Mouse (Mus musculus) ES-Bruce4 (cell line): Measurements from ENCODE around the gene Nxpe3. TPM values are rescaled to one million over a fixed set of nuclear protein-coding genes. Genes with fewer than 3 reads are reported as not detected.

ENCODE experiments used
- H3K27ac ChIP-seq: 2 replicates; pipeline ENCODE4 v1.5.1; 2012; ENCODE audit warnings: low read length, inconsistent platforms; ENCODE audit not compliant: insufficient read depth
- H3K27me3 ChIP-seq: 2 replicates; pipeline ENCODE4 v1.6.1; 2012; ENCODE audit warnings: mild to moderate bottlenecking, low read length, inconsistent platforms; ENCODE audit not compliant: control insufficient read depth, poor library complexity, insufficient read depth, severe bottlenecking
- H3K36me3 ChIP-seq: 2 replicates; pipeline ENCODE4 v1.6.1; 2012; ENCODE audit warnings: inconsistent platforms, mild to moderate bottlenecking, low read length, moderate library complexity; ENCODE audit not compliant: control insufficient read depth, poor library complexity, insufficient read depth, severe bottlenecking
- H3K4me1 ChIP-seq: one replicate; pipeline ENCODE4 v1.8.1; 2011; ENCODE audit warnings: low read length; ENCODE audit not compliant: control insufficient read depth, insufficient read depth
- H3K4me3 ChIP-seq: 2 replicates; pipeline ENCODE4 v1.5.1; 2011; ENCODE audit warnings: low read depth, mild to moderate bottlenecking, low read length
- H3K9ac ChIP-seq: 2 replicates; pipeline ENCODE4 v1.6.1; 2012; ENCODE audit warnings: low read depth, mild to moderate bottlenecking, inconsistent platforms; ENCODE audit not compliant: poor library complexity, severe bottlenecking
- H3K9me3 ChIP-seq: replicated peaks from 2 replicates; pipeline ENCODE4 v1.6.1; 2012; ENCODE audit warnings: mild to moderate bottlenecking, low read length, inconsistent platforms; ENCODE audit not compliant: control insufficient read depth, poor library complexity, insufficient read depth, severe bottlenecking
- CTCF ChIP-seq: IDR thresholded peaks from one replicate; pipeline ENCODE4 v1.8.1; 2011; ENCODE audit warnings: low read depth, low read length
- EP300 ChIP-seq: IDR thresholded peaks from 2 replicates; pipeline ENCODE4 v1.6.1; 2011; ENCODE audit warnings: low read depth, low read length; ENCODE audit not compliant: insufficient read depth
- POLR2A ChIP-seq: IDR thresholded peaks from one replicate; pipeline ENCODE4 v1.8.1; 2011; ENCODE audit warnings: low read length; ENCODE audit not compliant: insufficient read depth
- polyA plus RNA-seq: library from polyadenylated mRNA; stranded (reverse); fragments of >200 nt; gene quantifications from 2 replicates; pipeline ENCODE4 v1.2.4, GENCODE M21; 2011; ENCODE audit warnings: low read depth; ENCODE audit not compliant: missing spikeins, insufficient read depth, insufficient read length

The Nxpe3 gene
- polyA plus RNA-seq, 1 experiment: 4.3 TPM

DNA sequence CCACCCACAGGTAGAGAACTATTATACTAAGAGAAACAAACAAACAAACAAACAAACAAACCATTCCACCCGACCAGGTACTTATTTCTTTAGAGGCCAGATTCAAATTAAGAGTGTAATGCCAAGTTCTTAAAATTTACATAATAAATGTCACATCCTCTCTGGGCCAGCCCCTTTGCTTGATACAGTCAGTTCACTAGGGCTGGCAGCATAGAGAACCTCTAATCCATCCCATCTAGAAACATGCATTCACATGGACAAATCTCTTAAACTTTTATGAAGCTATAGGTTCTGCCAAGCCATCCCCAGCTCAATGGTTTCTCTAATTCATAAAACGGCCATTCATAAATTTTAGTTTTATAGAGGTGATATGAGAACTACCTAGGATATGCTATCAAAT, 57.9 kb downstream of the Nxpe3 start:
- Histone ChIP-seq H3K4me1 (no peaks in the 10 kb centered on the region), H3K27me3 (no peaks in the 10 kb centered on the region), H3K36me3 (no peaks in the 10 kb centered on the region), H3K27ac (no peak overlapping the region), H3K9ac (no peak overlapping the region), H3K9me3 (no peaks in the 10 kb centered on the region), H3K4me3 (no peak overlapping the region)
- no peak for TF ChIP-seq POLR2A
- no peak for TF ChIP-seq EP300
- TF ChIP-seq CTCF: no peak

DNA sequence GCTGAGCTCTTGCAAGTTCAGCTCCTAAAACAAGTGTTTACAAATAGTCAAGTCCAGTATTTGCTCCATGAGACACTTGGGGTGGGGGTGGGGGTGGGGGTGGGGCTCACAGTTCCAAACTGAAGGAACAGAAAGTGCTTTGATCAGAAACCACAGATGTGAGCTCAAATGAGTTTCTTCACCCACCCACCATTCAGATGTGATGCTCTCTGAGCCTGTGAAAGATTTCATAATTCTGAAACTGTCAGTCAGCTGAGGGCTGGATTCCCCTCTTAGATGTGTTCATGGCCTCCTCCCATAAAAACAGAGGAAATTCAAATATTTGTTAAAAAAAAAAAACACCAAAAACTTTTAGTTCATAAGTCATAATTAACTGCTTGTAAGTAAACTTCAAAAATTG, 59.3 kb downstream of the Nxpe3 start:
- TF ChIP-seq EP300 (no peak), CTCF (no peak), POLR2A (no peak)
- Histone ChIP-seq H3K9me3 (no peaks in the 10 kb centered on the region), H3K4me1 (no peaks in the 10 kb centered on the region), H3K9ac (no peak overlapping the region), H3K27ac (no peak overlapping the region), H3K27me3 (no peaks in the 10 kb centered on the region), H3K36me3 (no peaks in the 10 kb centered on the region), H3K4me3 (no peak overlapping the region)

DNA sequence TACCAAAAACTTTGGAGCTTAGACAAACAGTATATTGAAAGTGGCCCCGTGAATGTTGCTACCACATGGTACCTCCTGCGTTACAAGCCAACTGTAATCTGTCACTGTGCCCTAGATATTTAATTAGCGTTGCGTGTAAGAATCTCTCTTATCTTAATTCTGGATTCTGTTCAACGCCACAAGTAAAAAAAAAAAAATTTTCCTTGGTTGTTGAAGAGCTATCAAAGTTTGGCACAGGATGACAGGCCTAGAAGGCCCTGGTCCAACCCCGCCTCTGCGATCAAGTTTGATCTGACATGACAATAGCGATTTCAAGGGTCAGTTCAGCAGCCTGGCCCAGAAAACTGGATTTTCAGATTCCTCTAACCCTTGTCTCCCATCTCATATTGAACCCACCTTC, 62.5 kb downstream of the Nxpe3 start:
- no peaks in the 10 kb centered on the region for H3K9me3 ChIP-seq
- no peak overlapping the region for H3K27ac ChIP-seq
- H3K4me3 ChIP-seq: no peak overlapping the region
- no peak for TF ChIP-seq EP300
- TF ChIP-seq CTCF: no peak
- no peaks in the 10 kb centered on the region for H3K4me1 ChIP-seq
- no peaks in the 10 kb centered on the region for H3K36me3 ChIP-seq
- H3K9ac ChIP-seq: no peak overlapping the region
- no peaks in the 10 kb centered on the region for H3K27me3 ChIP-seq

DNA sequence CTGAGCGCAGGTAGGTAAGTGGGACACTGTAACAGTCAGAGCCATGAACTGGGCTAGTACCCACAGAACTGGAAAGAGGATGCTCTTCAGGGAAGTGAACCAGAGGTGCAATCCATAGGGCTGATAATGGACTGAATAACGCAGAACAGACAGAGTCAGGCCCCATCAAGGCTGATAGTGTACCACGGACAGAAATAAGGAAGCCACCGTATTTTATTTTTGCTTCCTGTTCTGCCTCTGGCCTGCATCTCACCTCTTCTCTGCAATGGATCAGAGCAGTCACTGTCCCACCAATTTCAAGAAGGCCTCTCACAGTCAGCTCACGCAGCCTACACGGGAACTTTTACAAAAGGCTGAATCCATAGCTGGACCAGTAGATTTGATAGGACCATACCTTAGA, 63.0 kb downstream of the Nxpe3 start:
- no peaks in the 10 kb centered on the region for H3K9me3 ChIP-seq
- no peaks in the 10 kb centered on the region for H3K27me3 ChIP-seq
- H3K36me3 ChIP-seq: no peaks in the 10 kb centered on the region
- H3K9ac ChIP-seq: no peak overlapping the region
- no peak overlapping the region for H3K4me3 ChIP-seq
- no peak overlapping the region for H3K27ac ChIP-seq
- H3K4me1 ChIP-seq: no peaks in the 10 kb centered on the region
- TF ChIP-seq CTCF: no peak
- TF ChIP-seq POLR2A: no peak
- no peak for TF ChIP-seq EP300

DNA sequence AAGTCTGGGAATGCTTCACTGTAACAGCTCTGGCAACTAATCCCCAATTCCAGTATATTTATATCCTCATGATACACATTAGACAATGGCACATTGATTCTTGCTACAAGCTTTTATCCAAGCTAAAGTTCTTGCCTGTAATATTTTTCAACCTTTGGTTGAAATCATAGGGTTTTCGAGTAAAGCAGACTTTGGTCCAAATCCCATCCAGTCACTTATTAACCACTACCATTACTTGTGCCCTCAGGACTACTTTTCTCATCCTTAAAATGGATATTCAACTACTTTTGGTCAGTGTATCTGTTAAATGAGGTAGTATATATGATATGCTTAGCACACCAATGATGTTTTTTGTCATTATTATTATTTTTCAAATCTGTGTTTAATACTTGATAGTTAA, 63.6 kb downstream of the Nxpe3 start:
- H3K36me3 ChIP-seq: no peaks in the 10 kb centered on the region
- no peak overlapping the region for H3K4me3 ChIP-seq
- no peaks in the 10 kb centered on the region for H3K27me3 ChIP-seq
- no peak overlapping the region for H3K9ac ChIP-seq
- H3K27ac ChIP-seq: no peak overlapping the region
- TF ChIP-seq POLR2A (no peak), CTCF (no peak), EP300 (no peak)
- no peaks in the 10 kb centered on the region for H3K9me3 ChIP-seq
- no peaks in the 10 kb centered on the region for H3K4me1 ChIP-seq

DNA sequence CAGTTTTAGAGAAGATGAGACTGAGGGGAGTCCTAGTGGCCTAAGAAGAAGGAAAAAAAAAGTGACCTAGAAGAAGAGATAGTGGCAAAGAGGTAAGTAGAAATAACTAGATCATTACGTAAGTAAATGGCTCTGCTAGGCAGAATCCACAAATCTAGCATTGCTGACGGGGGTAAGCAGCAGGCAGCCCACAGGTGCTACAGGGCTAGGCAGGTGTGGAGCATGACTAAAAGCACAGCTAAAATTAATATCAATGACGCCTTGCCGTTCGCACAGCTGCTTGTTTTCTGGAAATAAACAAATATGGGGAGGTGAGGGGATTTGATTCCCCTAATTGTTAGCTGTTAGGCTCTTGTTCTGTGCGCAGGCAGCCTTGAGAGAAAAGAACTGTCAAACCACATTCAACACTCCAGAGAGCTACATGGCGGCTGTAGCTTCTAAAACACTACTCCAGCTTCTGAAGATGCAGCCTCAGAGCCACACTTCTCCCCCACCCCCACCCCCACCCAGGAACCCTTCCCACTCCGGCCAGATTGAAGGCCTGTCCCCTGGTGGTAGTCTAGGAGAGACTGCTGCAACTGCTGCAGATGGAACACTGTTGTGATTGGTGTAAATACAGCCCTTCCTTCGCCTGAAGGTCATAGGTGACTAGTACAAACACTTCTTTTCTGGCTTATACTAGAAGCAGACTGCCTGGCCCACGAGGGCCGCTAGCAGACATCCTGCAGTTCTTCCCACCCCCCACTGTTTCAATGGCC, 71.5 kb downstream of the Nxpe3 start:
- no peaks in the 10 kb centered on the region for H3K9me3 ChIP-seq
- H3K4me3 ChIP-seq: peak overlapping the region; percentile 10; the same call in 1 of the 2 replicates
- H3K36me3 ChIP-seq: peaks cover 3% of the 10 kb centered on the region; the same call in 1 of the 2 replicates
- H3K9ac ChIP-seq: peak overlapping the region; percentile 45
- no peak for TF ChIP-seq POLR2A
- TF ChIP-seq EP300: no peak
- TF ChIP-seq CTCF: no peak
- no peaks in the 10 kb centered on the region for H3K27me3 ChIP-seq
- H3K4me1 ChIP-seq: peaks cover 6% of the 10 kb centered on the region
- H3K27ac ChIP-seq: peak overlapping the region; percentile 13; the same call in 1 of the 2 replicates
